Mouse (Mus musculus) layer of hippocampus, adult 8-10 months (tissue): ENCODE measurements around the gene Cstf1. TPM values are rescaled to one million over a fixed set of nuclear protein-coding genes. Genes with fewer than 3 reads are reported as not detected.

Source experiments
- DNase-seq, 2 experiments: peaks; one replicate each; pipeline ENCODE4 v3.0.0; 2022; ENCODE audit warnings: low spot score in 2 of 2
- total RNA-seq, 4 experiments: library from RNA; stranded (reverse); gene quantifications; 2 replicates each; pipeline ENCODE4 v1.2.4; 2022

Cstf1 gene
- 10 to 100 TPM; 23.7 to 28.8 (median 26.9) TPM for total RNA-seq

DNA sequence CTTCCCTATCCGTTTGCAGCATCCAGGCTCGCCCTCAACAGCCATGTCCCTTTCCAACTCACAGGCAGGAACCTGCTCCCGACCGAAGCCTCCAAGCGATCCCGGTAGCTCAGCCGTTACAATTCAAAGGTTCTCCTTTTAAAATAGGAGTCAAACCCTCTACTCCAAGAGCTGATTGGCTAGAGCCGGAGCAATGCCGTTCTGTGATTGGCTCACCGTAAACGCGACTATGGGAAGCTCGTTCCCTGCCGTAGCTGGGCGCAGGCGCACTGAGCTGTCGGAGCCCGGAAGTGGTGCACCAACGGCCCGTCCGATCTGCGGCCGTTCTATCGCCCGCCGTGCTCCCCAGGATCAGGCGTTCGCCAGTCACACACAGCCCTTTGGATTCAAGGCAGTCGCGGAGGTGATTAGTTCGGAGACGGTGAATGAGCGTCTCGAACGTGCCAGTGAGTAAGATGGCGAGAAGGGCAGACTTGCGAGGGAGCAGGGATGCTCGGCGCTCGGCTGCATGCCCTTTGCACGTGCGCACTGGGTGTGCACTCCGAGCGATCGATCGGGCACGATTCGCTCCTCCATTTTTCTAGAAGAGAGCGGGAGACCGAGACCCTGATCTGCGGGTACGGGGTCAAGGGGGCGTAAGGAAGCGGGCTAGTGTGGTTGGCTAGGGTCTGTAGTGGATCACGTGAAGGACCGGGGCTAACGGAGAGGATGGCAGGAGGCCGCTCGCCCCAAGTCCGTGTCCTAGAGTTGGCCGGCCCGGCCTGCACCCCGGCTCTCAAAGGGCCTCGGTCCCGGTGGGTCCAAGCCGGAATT lies at the start of gene Cstf1, which contains the start of gene Aurka:
Gene Cstf1, plus strand, starts transcription at position 271 of the 813 bp plus-strand sequence.
Gene Aurka, minus strand, starts transcription at position 125 of the 813 bp plus-strand sequence.
- peak; percentile 94 to 95 for DNase-seq

DNA sequence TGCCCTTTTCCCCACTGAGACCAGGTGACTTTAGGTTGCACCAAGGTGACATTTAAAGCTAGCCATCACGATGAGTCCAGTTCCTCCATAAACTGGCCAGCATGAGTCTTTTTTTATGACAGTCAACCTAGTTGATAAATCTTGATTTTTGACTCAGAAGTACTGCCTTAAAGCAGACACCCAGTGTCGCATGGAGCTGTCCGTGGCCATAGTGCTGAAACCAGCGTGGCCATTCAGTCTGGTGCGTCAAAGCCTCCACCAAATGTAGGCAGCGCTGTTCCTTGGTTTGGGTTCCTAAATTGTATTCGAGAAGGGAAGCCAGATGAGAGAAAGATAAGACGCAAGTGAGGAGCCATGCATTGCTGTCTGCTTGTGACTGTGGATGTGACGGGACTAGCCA lies 49.6 kb upstream of the Cstf1 start:
- DNase-seq, result no peak

- no peak for DNase-seq
Measured at GRCm38 (mm10) chr2:172328248-172328647, 42.2 kb upstream of the Cstf1 start.

DNA sequence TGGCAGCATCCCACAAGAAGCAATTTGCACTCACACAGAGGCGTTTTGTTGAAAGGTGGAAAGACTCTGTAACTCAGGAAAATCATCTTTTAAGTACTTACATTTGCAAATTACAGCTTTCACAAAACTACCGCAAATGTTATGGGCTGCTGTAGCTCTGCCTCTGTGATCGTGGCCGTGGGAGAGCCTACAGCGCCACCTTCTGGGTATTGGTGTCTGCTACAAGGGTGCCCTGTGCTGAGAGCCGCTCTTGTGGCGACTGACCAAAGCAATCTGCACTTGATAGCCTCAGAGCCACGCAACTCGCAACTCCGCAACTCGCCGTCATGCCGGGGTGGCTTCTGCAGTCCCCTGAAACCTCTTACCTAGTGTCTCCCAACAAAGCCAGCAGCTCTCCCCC lies 41.3 kb upstream of the Cstf1 start:
- peak in 1 of 2 experiments; percentile 82 for DNase-seq

- no peak for DNase-seq
Measured at GRCm38 (mm10) chr2:172338206-172338942, 32.1 kb upstream of the Cstf1 start.

- DNase-seq, result no peak
Measured at GRCm38 (mm10) chr2:172340936-172341335, 29.5 kb upstream of the Cstf1 start.

- DNase-seq, result no peak
Measured at GRCm38 (mm10) chr2:172341606-172342005, 28.9 kb upstream of the Cstf1 start.

DNA sequence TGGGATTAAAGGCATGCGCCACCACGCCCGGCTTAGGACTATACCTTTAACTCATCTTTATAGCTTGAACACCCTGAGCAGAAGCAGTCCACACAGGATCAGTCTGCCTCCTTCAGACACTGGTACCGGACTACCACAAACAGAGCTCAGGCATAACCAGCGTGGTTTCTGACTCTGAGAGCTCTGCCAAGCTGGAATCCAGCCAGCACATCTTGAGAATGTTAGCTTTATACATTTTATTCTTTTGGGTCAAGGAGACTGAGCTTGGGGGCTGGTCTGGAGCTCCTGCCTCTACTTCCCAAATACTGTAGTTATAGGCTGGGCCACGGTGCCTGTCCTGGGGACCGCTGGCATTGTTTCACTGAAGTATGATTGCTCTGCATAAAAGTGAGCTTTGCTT lies 26.7 kb upstream of the Cstf1 start:
- no peak for DNase-seq

- no peak for DNase-seq
Measured at GRCm38 (mm10) chr2:172344669-172345068, 25.8 kb upstream of the Cstf1 start.

- peak; percentile 95 to 96 for DNase-seq
Measured at GRCm38 (mm10) chr2:172345258-172345738, 25.2 kb upstream of the Cstf1 start, which contains the start of gene Fam210b. Gene Fam210b (plus strand): TSS chr2:172345565.

DNA sequence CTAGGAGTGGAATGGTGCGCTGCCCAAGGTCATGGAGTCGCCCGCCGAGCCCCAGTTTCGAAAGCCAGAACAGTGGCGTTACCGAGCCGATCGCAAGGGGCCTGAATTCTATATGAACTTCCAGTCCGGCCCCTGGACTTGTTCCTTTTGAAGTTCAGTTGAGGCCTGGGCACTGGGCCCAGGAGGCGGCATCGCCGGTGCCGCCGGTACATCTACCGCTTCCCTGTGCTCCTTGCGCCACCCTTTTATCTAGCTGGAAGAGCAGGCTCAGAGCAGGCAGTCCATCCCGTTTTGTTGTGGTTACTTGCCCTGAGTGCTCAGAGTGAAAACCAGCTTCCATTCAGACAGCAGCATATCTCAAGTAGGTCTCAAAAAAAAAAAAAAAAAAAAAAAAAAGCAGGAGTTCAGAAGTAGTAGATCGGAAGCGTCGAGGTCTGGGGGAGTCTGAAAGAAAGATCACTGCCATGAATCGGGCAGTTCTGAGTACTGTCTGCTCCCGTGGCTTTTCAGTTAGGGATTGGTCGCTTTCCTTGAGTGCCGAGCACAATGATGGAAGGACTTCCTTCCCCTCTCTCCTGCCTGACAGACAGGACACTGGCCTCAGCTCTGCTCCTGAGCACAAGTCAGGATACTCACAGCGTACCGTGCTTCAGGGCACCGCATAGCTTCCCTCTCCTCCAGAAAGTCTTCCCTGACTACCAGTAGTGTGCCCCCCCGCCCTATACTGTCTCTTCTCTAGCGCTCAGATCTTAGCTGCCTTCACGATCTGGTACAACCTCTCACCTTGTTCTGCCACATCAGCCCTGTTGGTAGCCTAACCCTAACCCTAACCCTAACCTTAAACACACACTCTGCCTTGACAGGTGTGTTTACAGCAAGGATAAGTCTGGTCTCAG lies 24.2 kb upstream of the Cstf1 start:
- peak in 1 of 2 experiments; percentile 25 for DNase-seq

DNA sequence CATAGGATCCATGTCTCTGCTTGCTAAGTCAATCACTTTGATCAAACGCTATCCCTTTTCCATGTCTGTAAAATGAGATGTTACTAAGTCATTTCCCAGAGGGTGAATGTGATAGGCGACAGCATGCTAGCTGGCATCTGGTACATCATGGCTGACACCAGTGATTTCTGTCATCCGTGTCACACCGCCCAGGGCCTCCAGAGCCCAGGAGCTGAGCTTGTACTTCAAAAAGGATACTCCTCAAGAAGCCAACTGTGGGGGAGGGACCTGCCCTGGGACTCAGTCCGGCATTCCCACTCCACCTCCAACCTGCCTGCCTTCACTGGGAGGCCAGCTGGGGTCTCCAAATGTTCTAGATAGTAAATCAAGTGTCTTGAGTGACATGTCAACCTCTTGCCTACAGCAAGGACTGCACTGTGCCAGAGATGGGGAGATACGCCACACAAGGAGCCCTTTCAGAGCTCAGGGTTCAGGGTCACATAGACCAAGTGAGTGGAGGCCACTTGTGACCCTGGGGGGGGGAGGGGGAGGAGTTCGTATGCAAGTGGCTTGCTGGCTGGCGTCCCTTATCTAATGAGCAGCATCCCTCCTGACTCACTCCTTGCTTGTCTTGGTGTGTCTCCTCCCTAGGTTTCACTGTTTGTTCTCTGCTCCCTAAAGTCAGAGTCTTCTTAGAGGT lies 23.4 kb upstream of the Cstf1 start:
- DNase-seq, result no peak

DNA sequence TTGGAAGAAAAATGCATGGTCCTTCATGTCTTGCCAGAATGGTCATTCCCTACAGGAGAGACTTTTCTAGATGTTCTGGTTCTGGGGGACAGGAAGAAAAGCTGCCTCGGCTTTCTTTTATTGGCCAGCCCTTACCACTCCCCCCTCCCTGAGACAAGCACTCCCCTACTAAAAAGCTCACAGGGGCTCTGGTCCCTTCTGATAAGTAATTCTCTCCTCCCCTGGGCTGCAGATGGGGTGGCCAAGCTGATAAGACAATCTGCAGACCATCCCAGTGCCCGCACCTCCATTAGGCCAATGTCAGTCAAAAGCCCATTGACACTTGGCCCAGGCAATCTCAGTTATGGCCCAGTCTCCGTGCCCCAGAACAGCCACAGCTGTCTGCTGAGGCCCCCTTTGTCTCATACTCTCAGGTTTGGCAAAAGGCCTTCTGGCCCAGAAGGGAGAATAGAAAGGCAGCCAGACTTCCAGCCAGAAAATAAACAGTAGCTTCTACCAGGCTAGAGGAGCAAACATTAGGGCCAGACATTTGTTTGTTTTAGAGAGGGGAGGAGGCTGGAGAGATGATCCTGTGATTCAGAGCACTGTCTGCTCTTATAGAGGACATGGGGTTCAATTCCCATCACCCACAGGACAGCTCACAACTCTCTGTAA lies 22.1 kb upstream of the Cstf1 start:
- DNase-seq, result peak; percentile 37 to 57

GRCm38 (mm10) chr2:172349776-172350175 lies 20.7 kb upstream of the Cstf1 start:
- DNase-seq, result no peak

- DNase-seq, result no peak
Measured at GRCm38 (mm10) chr2:172350773-172351172, 19.7 kb upstream of the Cstf1 start.

DNA sequence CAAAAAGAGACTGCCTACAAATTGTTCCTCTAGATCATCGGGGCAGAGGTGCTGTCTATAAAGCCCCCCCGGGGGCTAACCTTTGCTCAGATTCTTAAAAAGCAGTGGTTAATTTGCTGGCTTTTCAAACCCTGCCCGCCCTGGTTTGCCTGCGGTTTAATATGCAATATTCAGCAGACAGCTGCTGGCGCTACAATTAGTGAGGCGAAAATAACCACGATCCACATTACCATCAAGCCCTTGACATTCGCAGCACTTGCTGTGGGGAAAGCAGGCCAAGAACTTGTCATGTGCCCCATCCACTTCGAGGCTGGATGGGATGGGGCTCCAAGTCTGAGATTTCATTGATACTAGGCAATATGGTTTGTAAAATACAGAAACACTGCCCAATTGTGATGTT lies 17.3 kb upstream of the Cstf1 start:
- DNase-seq, result no peak

DNA sequence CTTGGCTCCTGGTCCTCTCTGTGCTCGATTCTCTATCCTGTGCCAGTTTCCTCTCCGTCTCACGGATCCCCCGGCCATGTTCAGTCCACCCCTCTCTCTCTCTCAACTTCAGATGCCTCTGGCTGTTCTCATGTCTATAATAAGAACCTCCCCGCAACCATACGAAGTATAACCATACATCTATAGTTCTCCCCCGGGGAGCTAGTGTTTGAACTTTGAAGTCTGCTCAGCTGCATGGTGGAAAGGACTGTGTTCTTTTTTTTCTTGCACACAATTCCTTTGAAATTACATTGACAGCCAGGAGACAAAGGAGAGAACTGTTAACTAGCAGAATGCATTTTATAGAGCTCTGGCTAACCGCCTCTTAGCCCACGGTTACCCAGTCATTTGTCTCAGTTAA lies 15.7 kb upstream of the Cstf1 start:
- no peak for DNase-seq

DNA sequence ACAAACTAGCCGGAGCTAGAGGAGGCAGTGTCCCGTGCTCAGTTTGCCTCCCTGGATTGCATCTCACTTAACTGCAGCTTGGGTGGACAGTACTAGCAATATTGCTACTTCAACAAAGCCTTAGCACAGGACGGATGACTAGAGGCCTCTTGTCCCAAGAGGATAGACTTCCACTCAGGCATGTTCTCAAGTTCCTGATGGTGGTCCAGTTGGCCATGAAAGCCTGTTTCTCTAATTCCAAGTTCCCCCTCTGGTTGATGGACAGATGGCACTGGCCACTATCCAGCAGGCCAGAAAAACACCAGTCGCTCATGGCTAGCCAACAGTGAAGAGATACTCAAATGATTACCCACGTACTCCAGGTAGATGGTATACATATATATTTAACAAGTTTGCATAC lies 14.6 kb upstream of the Cstf1 start:
- DNase-seq, result no peak

DNA sequence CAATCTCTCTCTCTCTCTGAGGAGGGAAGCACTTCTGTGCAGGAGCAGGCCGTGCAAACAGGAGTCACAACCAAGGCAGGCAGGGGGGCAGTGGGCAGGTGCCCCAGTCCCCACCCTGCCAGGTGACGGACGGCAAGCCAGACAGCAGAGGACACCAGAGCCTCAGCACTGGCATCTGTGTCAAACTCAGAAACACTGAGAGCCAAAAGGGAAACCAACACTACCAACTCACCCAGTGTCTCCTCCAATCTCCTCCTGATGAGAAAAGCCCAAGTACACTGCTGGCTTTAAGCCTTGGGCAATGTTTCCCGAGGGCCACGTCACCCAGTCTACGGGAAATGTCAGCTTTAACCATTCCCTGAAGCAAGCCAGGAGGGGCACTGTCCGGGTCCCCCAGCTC lies 7.3 kb upstream of the Cstf1 start:
- no peak for DNase-seq

- DNase-seq, result no peak
Measured at GRCm38 (mm10) chr2:172371258-172371657, 777 bp downstream of the Cstf1 start.
